Comparison of ENCODE assay signal across 28 mouse cellular contexts in the genomic region with DNA sequence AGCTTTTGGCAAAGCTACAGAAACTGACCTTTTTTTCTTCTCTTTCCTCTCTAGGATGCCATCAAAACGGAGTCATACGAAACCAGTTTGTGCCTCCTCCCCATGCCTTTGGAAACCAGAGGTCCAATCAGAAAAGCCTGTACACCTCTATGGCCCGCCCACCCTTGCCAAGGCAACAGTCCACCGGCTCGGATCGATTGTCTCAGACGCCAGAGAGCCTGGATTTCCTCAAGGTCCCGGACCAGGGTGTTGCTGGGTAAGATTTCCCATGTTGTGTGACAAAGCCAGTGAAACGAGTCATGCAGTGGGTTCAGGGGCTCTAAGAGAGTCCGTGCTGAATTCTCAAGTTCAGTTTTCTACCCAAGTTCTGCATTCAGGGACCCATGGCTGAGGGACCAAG. TPM values are rescaled to one million over a fixed set of nuclear protein-coding genes. Genes with fewer than 3 reads are reported as not detected.
DNase-seq lines count a peak whose midpoint lies in the region; ATAC-seq and TF ChIP-seq lines count a peak whose summit lies in the region.
"Had no signal": no experiment of that assay in that cellular context is flagged by ENCODE, and none has a peak within 500 bp of the region (broad histone marks: within the 10 kb centered on the region; RNA-seq: fewer than 3 reads in every experiment).

No protein-coding gene starts in this region.

- peaks cover 27% of the 10 kb centered on the region for H3K4me1 ChIP-seq in liver, embryonic 12.5 days
- no peaks in the 10 kb centered on the region for H3K4me1 ChIP-seq in liver, postnatal 0 days (ENCODE audit: insufficient read depth)
- no peaks in the 10 kb centered on the region for H3K4me1 ChIP-seq in embryonic facial prominence, embryonic 11.5 days (ENCODE audit: control insufficient read depth, insufficient read depth, low read length)
- H3K4me1 ChIP-seq: embryonic facial prominence, embryonic 13.5 days; forebrain, embryonic 12.5 days; forebrain, embryonic 15.5 days; heart, embryonic 12.5 days; heart, embryonic 15.5 days; hindbrain, embryonic 10.5 days; hindbrain, embryonic 13.5 days; intestine, embryonic 15.5 days had no signal

- no peak overlapping the region for H3K4me3 ChIP-seq in liver, embryonic 12.5 days
- H3K4me3 ChIP-seq in liver, postnatal 0 days (ENCODE audit: low read depth, low read length) = no peak overlapping the region
- no peak overlapping the region for H3K4me3 ChIP-seq in embryonic facial prominence, embryonic 11.5 days (ENCODE audit: low read depth, low read length)
- H3K4me3 ChIP-seq: embryonic facial prominence, embryonic 13.5 days; erythroblast, embryonic 14.5 days; forebrain, embryonic 12.5 days; forebrain, embryonic 15.5 days; heart, embryonic 12.5 days; heart, embryonic 15.5 days; hindbrain, embryonic 10.5 days; hindbrain, embryonic 13.5 days; intestine, embryonic 15.5 days had no signal

- no peak overlapping the region for H3K9ac ChIP-seq in liver, embryonic 12.5 days
- no peak overlapping the region for H3K9ac ChIP-seq in liver, postnatal 0 days (replicated peaks)
- no peak overlapping the region for H3K9ac ChIP-seq in embryonic facial prominence, embryonic 11.5 days (replicated peaks; ENCODE audit: low read length)
- H3K9ac ChIP-seq: embryonic facial prominence, embryonic 13.5 days; forebrain, embryonic 12.5 days; forebrain, embryonic 15.5 days; heart, embryonic 12.5 days; heart, embryonic 15.5 days; hindbrain, embryonic 13.5 days; intestine, embryonic 15.5 days had no signal

- H3K27ac ChIP-seq in liver, embryonic 12.5 days = no peak overlapping the region
- H3K27ac ChIP-seq in liver, postnatal 0 days (ENCODE audit: low read depth) = no peak overlapping the region
- H3K27ac ChIP-seq in embryonic facial prominence, embryonic 11.5 days (replicated peaks; ENCODE audit: low read depth, low read length) = no peak overlapping the region
- H3K27ac ChIP-seq: embryonic facial prominence, embryonic 13.5 days; forebrain, embryonic 12.5 days; forebrain, embryonic 15.5 days; heart, embryonic 15.5 days; hindbrain, embryonic 10.5 days; hindbrain, embryonic 13.5 days; intestine, embryonic 15.5 days had no signal

- H3K27me3 ChIP-seq in liver, embryonic 12.5 days (replicated peaks) = no peaks in the 10 kb centered on the region
- H3K27me3 ChIP-seq in liver, postnatal 0 days (ENCODE audit: insufficient read depth, low read length) = no peaks in the 10 kb centered on the region
- no peaks in the 10 kb centered on the region for H3K27me3 ChIP-seq in embryonic facial prominence, embryonic 11.5 days (ENCODE audit: control insufficient read depth, insufficient read depth, low read length)
- H3K27me3 ChIP-seq: embryonic facial prominence, embryonic 13.5 days; forebrain, embryonic 12.5 days; forebrain, embryonic 15.5 days; heart, embryonic 12.5 days; heart, embryonic 15.5 days; hindbrain, embryonic 13.5 days; intestine, embryonic 15.5 days; Patski had no signal

- no peaks in the 10 kb centered on the region for H3K9me3 ChIP-seq in liver, embryonic 12.5 days (replicated peaks)
- no peaks in the 10 kb centered on the region for H3K9me3 ChIP-seq in liver, postnatal 0 days (ENCODE audit: low read length)
- H3K9me3 ChIP-seq in embryonic facial prominence, embryonic 11.5 days (replicated peaks; ENCODE audit: control insufficient read depth, low read length) = no peaks in the 10 kb centered on the region
- H3K9me3 ChIP-seq: embryonic facial prominence, embryonic 13.5 days; forebrain, embryonic 12.5 days; forebrain, embryonic 15.5 days; heart, embryonic 12.5 days; heart, embryonic 15.5 days; hindbrain, embryonic 10.5 days; hindbrain, embryonic 13.5 days; intestine, embryonic 15.5 days had no signal

- TF ChIP-seq CTCF in liver, postnatal 0 days (IDR thresholded peaks at IDR 0.05; ENCODE audit: low read depth) = no peak

- DNase-seq in liver, postnatal 0 days = no peak
- DNase-seq in R1 (ENCODE audit: low read depth, low spot score) = peak; percentile 47
- peak; percentile 6 for DNase-seq in embryonic facial prominence, embryonic 11.5 days (ENCODE audit: low spot score)
- DNase-seq in neural tube, embryonic 10.5 days (ENCODE audit: extremely low spot score, low spot score) = no peak
- no peak for DNase-seq in urinary bladder, postnatal 14 days (ENCODE audit: low spot score)
- DNase-seq: adrenal gland, postnatal 10 days; cerebellum, adult 11 months; cerebellum, adult 2 months; cerebellum, adult 9-11 months; cerebellum, postnatal 25 days; gastrocnemius, postnatal 25 days; heart, adult 18-20 months; heart, postnatal 10 days; heart, postnatal 36 days had no signal

- 0 out of 2 replicates have a peak overlapping the region, but pooled peaks have one; percentile 10 for H3K4me2 ChIP-seq in liver, embryonic 12.5 days
- no peak overlapping the region for H3K4me2 ChIP-seq in liver, postnatal 0 days (ENCODE audit: low read depth, low read length)
- no peak overlapping the region for H3K4me2 ChIP-seq in embryonic facial prominence, embryonic 11.5 days (ENCODE audit: low read depth, low read length)
- H3K4me2 ChIP-seq: embryonic facial prominence, embryonic 13.5 days; forebrain, embryonic 12.5 days; forebrain, embryonic 15.5 days; heart, embryonic 12.5 days; heart, embryonic 15.5 days; hindbrain, embryonic 13.5 days; intestine, embryonic 15.5 days had no signal

- no peak for TF ChIP-seq EP300 in liver, postnatal 0 days (IDR thresholded peaks at IDR 0.05; ENCODE audit: low read depth)

- WGBS in liver, embryonic 12.5 days (ENCODE audit: insufficient replicate concordance) = 71% methylated on average over 10 of the region's 10 CpGs
- WGBS in liver, postnatal 0 days (ENCODE audit: insufficient replicate concordance) = 80% methylated on average over 10 of the region's 10 CpGs
- WGBS in embryonic facial prominence, embryonic 11.5 days = 76% methylated on average over 10 of the region's 10 CpGs

- no peak for ATAC-seq in liver, embryonic 12.5 days
- no peak for ATAC-seq in liver, postnatal 0 days
- no peak for ATAC-seq in embryonic facial prominence, embryonic 11.5 days (replicated peaks; ENCODE audit: insufficient number of reproducible peaks, low FRiP score, low TSS enrichment, low read depth)
- ATAC-seq: activated CD4-positive, CD25-positive, alpha-beta regulatory T cell, adult 4 months; CD4-positive, CD25-positive, alpha-beta regulatory T cell, adult 4 months; forebrain, embryonic 15.5 days; hindbrain, embryonic 16.5 days; intestine, embryonic 15.5 days; Patski had no signal

- 0 out of 2 replicates have a peak, but pooled peaks cover 2% of the 10 kb centered on the region for H3K36me3 ChIP-seq in liver, embryonic 12.5 days
- H3K36me3 ChIP-seq in liver, postnatal 0 days (replicated peaks; ENCODE audit: insufficient read depth, low read length) = no peaks in the 10 kb centered on the region; the same call in 1 of the 2 replicates
- no peaks in the 10 kb centered on the region for H3K36me3 ChIP-seq in embryonic facial prominence, embryonic 11.5 days (replicated peaks; ENCODE audit: control insufficient read depth, insufficient read depth, low read depth, low read length)
- H3K36me3 ChIP-seq: forebrain, embryonic 15.5 days had no signal

RNA-seq across cellular contexts. Expression of a gene that starts 37.6 kb away (rescaled TPM):
- 226 and 231 TPM in 2 replicates for polyA plus RNA-seq in liver, embryonic 12.5 days (2016; fragmentation: Nextera tagmentation; extraction: Ambion mirVana)
- polyA plus RNA-seq in liver, postnatal 0 days (2015; fragmentation: Nextera tagmentation; extraction: Ambion mirVana) = 121 and 122 TPM in 2 replicates
- 235 and 253 TPM in 2 replicates for polyA plus RNA-seq in embryonic facial prominence, embryonic 11.5 days (2014; fragmentation: Nextera tagmentation; extraction: Ambion mirVana)

Comparison
In these comparisons a context has a peak if more than half of its experiments do, and no peak if none do; other contexts are left out.
1. DNase-seq: peak in R1 (single experiment) and embryonic facial prominence, embryonic 11.5 days (single experiment); none in liver, postnatal 0 days (single experiment), neural tube, embryonic 10.5 days (single experiment) and urinary bladder, postnatal 14 days (single experiment).